Mouse (Mus musculus): ENCODE data around the gene Olfr1232. TPM values are rescaled to one million over a fixed set of nuclear protein-coding genes. Genes with fewer than 3 reads are reported as not detected.

Gene Olfr1232
- not detected in 2 replicates for polyA plus RNA-seq (2012; rRNA removed)

GRCm38 (mm10) chr2:89329575-89329974 lies at the start of gene Olfr1232:
Gene Olfr1232 (minus strand): TSS chr2:89329675.
- no peak for DNase-seq
- no peaks in the 10 kb centered on the region for H3K4me1 ChIP-seq (ENCODE audit: control insufficient read depth, insufficient read depth, low read length)
- no peak within 1 kb of the TSS for H3K27ac ChIP-seq (ENCODE audit: insufficient read depth, low read length)
- TF ChIP-seq POLR2A (IDR thresholded peaks at IDR 0.05; ENCODE audit: borderline replicate concordance, insufficient read depth, low read length), result no peak
- no peak for TF ChIP-seq CTCF (IDR thresholded peaks at IDR 0.05; ENCODE audit: borderline replicate concordance, insufficient read depth, low read depth, low read length)
- no peak within 1 kb of the TSS for H3K4me3 ChIP-seq (replicated peaks; ENCODE audit: insufficient read depth, low read depth, low read length)
- no peaks in the 10 kb centered on the region for H3K27me3 ChIP-seq (ENCODE audit: control insufficient read depth, insufficient read depth, low read length)

GRCm38 (mm10) chr2:89364765-89365164 lies 35.3 kb upstream of the Olfr1232 start, which contains the start of gene Olfr1234:
Gene Olfr1234 (minus strand): TSS chr2:89364865.
- Histone ChIP-seq H3K4me1 (ENCODE audit: control insufficient read depth, insufficient read depth, low read length) (no peaks in the 10 kb centered on the region), H3K4me3 (replicated peaks; ENCODE audit: insufficient read depth, low read depth, low read length) (no peak within 1 kb of the TSS), H3K27me3 (ENCODE audit: control insufficient read depth, insufficient read depth, low read length) (no peaks in the 10 kb centered on the region), H3K27ac (ENCODE audit: insufficient read depth, low read length) (no peak within 1 kb of the TSS)
- WGBS, result 80% methylated on average over 4 of the region's 4 CpGs
- no peak for DNase-seq
- TF ChIP-seq POLR2A (IDR thresholded peaks at IDR 0.05; ENCODE audit: borderline replicate concordance, insufficient read depth, low read length) (no peak), CTCF (IDR thresholded peaks at IDR 0.05; ENCODE audit: borderline replicate concordance, insufficient read depth, low read depth, low read length) (no peak)

- H3K27ac ChIP-seq (ENCODE audit: insufficient read depth, low read length), result no peak within 1 kb of the TSS
- no peak within 1 kb of the TSS for H3K4me3 ChIP-seq (replicated peaks; ENCODE audit: insufficient read depth, low read depth, low read length)
- no peak for TF ChIP-seq POLR2A (IDR thresholded peaks at IDR 0.05; ENCODE audit: borderline replicate concordance, insufficient read depth, low read length)
- no peak for TF ChIP-seq CTCF (IDR thresholded peaks at IDR 0.05; ENCODE audit: borderline replicate concordance, insufficient read depth, low read depth, low read length)
- H3K27me3 ChIP-seq (ENCODE audit: control insufficient read depth, insufficient read depth, low read length), result no peaks in the 10 kb centered on the region
- no peak for DNase-seq
- no peaks in the 10 kb centered on the region for H3K4me1 ChIP-seq (ENCODE audit: control insufficient read depth, insufficient read depth, low read length)
These were observed 12.8 kb upstream of the Olfr1232 start, which contains the start of gene Olfr1233 for GRCm38 (mm10) chr2:89342298-89342697. Gene Olfr1233 (minus strand): TSS chr2:89342398.

DNA sequence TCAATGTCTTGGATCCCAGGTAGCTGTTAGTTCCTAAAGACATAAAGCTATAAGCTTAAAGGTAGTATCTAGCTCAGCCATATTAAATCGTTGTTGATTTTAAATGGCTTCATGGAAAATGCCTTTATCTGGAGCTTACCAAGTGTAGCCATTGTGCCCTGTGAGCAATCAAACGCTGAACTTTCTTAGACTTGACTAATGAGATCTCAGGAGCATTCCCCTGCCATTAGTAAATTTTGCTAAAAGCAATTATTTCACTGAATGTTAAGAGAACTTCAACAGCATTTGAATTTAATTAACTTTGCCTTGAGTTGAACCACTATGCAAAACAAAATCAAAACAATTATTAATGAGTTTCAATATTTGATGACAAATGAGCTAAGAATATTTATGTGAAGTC lies 22.5 kb downstream of the Olfr1232 start, which contains the start of gene Olfr1231:
Olfr1231 (minus strand) TSS at position 101 of the 400 bp plus-strand sequence.
- DNase-seq, result no peak
- no peak for TF ChIP-seq CTCF (IDR thresholded peaks at IDR 0.05; ENCODE audit: borderline replicate concordance, insufficient read depth, low read depth, low read length)
- TF ChIP-seq POLR2A (IDR thresholded peaks at IDR 0.05; ENCODE audit: borderline replicate concordance, insufficient read depth, low read length), result no peak
- H3K27me3 ChIP-seq (ENCODE audit: control insufficient read depth, insufficient read depth, low read length), result no peaks in the 10 kb centered on the region
- H3K27ac ChIP-seq (ENCODE audit: insufficient read depth, low read length), result no peak within 1 kb of the TSS
- no peaks in the 10 kb centered on the region for H3K4me1 ChIP-seq (ENCODE audit: control insufficient read depth, insufficient read depth, low read length)
- WGBS, result 70% methylated on average over 2 of the region's 2 CpGs
- no peak within 1 kb of the TSS for H3K4me3 ChIP-seq (replicated peaks; ENCODE audit: insufficient read depth, low read depth, low read length)

DNA sequence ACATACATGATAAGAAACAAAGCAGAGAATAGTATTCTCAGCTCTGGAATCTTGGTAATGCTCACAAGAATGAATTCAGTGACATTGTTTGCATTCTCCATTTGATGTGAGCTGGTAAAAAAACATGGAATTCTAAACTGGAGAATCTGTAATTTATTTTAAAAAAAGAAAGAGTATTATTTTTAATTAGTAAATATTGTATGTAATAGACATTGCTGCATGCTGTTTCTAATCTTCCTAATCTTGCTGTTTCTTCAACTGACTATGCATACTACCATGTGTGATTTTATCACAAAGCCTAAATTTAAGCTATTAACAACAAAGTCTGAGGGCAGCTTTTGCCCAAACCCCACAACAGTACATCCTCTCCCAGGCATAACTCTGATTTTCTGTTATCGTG lies 32.3 kb downstream of the Olfr1232 start, which contains the start of gene Olfr1230:
Olfr1230 (minus strand) TSS at position 101 of the 400 bp plus-strand sequence.
- WGBS, result 89% methylated on average over 1 of the region's 1 CpGs
- H3K27me3 ChIP-seq (ENCODE audit: control insufficient read depth, insufficient read depth, low read length), result no peaks in the 10 kb centered on the region
- no peak within 1 kb of the TSS for H3K4me3 ChIP-seq (replicated peaks; ENCODE audit: insufficient read depth, low read depth, low read length)
- no peak within 1 kb of the TSS for H3K27ac ChIP-seq (ENCODE audit: insufficient read depth, low read length)
- TF ChIP-seq CTCF (IDR thresholded peaks at IDR 0.05; ENCODE audit: borderline replicate concordance, insufficient read depth, low read depth, low read length), result no peak
- TF ChIP-seq POLR2A (IDR thresholded peaks at IDR 0.05; ENCODE audit: borderline replicate concordance, insufficient read depth, low read length), result no peak
- H3K4me1 ChIP-seq (ENCODE audit: control insufficient read depth, insufficient read depth, low read length), result no peaks in the 10 kb centered on the region
- no peak for DNase-seq

GRCm38 (mm10) chr2:89287914-89288313 lies 41.6 kb downstream of the Olfr1232 start, which contains the start of gene Olfr1229:
Gene Olfr1229 (minus strand): TSS chr2:89288014.
- H3K27me3 ChIP-seq (ENCODE audit: control insufficient read depth, insufficient read depth, low read length), result no peaks in the 10 kb centered on the region
- TF ChIP-seq POLR2A (IDR thresholded peaks at IDR 0.05; ENCODE audit: borderline replicate concordance, insufficient read depth, low read length) (no peak), CTCF (IDR thresholded peaks at IDR 0.05; ENCODE audit: borderline replicate concordance, insufficient read depth, low read depth, low read length) (no peak)
- H3K4me3 ChIP-seq (replicated peaks; ENCODE audit: insufficient read depth, low read depth, low read length), result no peak within 1 kb of the TSS
- H3K4me1 ChIP-seq (ENCODE audit: control insufficient read depth, insufficient read depth, low read length), result no peaks in the 10 kb centered on the region
- no peak for DNase-seq
- no peak within 1 kb of the TSS for H3K27ac ChIP-seq (ENCODE audit: insufficient read depth, low read length)
- 67% methylated on average over 2 of the region's 2 CpGs for WGBS

Other genes starting within 250 kb of the Olfr1232 start
- not detected in 2 replicates for gene Olfr1219, start 246.2 kb downstream of the Olfr1232 start, polyA plus RNA-seq (2012; rRNA removed)
- gene Olfr1220, start 222.8 kb downstream of the Olfr1232 start, polyA plus RNA-seq (2012; rRNA removed), result not detected in 2 replicates
- not detected in 2 replicates for gene Olfr1221, start 212.4 kb downstream of the Olfr1232 start, polyA plus RNA-seq (2012; rRNA removed)
- not detected in 2 replicates for gene Olfr1222, start 196.6 kb downstream of the Olfr1232 start, polyA plus RNA-seq (2012; rRNA removed)
- not detected in 2 replicates for gene Olfr1223, start 178.1 kb downstream of the Olfr1232 start, polyA plus RNA-seq (2012; rRNA removed)
- gene Olfr1224-ps1, start 165.6 kb downstream of the Olfr1232 start, polyA plus RNA-seq (2012; rRNA removed), result not detected in 2 replicates
- gene Olfr1225, start 155.0 kb downstream of the Olfr1232 start, polyA plus RNA-seq (2012; rRNA removed), result not detected in 2 replicates
- gene Olfr1226, start 129.6 kb downstream of the Olfr1232 start, polyA plus RNA-seq (2012; rRNA removed), result not detected in 2 replicates
- gene Olfr1228, start 75.6 kb downstream of the Olfr1232 start, polyA plus RNA-seq (2012; rRNA removed), result not detected in 2 replicates
- gene Olfr1229, start 41.7 kb downstream of the Olfr1232 start, polyA plus RNA-seq (2012; rRNA removed), result not detected in 2 replicates
- not detected in 2 replicates for gene Olfr1230, start 32.4 kb downstream of the Olfr1232 start, polyA plus RNA-seq (2012; rRNA removed)
- not detected in 2 replicates for gene Olfr1231, start 22.6 kb downstream of the Olfr1232 start, polyA plus RNA-seq (2012; rRNA removed)
- gene Olfr1233, start 12.7 kb upstream of the Olfr1232 start, polyA plus RNA-seq (2012; rRNA removed), result not detected in 2 replicates
- gene Olfr1234, start 35.2 kb upstream of the Olfr1232 start, polyA plus RNA-seq (2012; rRNA removed), result not detected in 2 replicates
- not detected in 2 replicates for gene Olfr1238, start 80.0 kb upstream of the Olfr1232 start, polyA plus RNA-seq (2012; rRNA removed)
- gene Olfr1239, start 90.7 kb upstream of the Olfr1232 start, polyA plus RNA-seq (2012; rRNA removed), result not detected in 2 replicates
- gene Olfr1240, start 113.3 kb upstream of the Olfr1232 start, polyA plus RNA-seq (2012; rRNA removed), result not detected in 2 replicates
- not detected in 2 replicates for gene Olfr1241, start 157.5 kb upstream of the Olfr1232 start, polyA plus RNA-seq (2012; rRNA removed)
- not detected in 2 replicates for gene Olfr1242, start 168.7 kb upstream of the Olfr1232 start, polyA plus RNA-seq (2012; rRNA removed)
- not detected in 2 replicates for gene Olfr1243, start 201.8 kb upstream of the Olfr1232 start, polyA plus RNA-seq (2012; rRNA removed)
- not detected in 2 replicates for gene Olfr1245, start 248.8 kb upstream of the Olfr1232 start, polyA plus RNA-seq (2012; rRNA removed)

Data from cerebellum, adult 2 months (tissue).